Mouse (Mus musculus) forelimb bud, embryonic 11.5 days (tissue): ENCODE data around the gene Sox10.

ENCODE experiments used
- DNase-seq: peaks from one replicate; pipeline ENCODE4 v3.0.0-alpha.2; 2012; ENCODE audit warnings: low read depth, low spot score

Sox10 gene

GRCm38 (mm10) chr15:79165140-79165539 is at the start of gene Sox10:
TSS of gene Sox10 (minus strand) at chr15:79165240.
- DNase-seq = no peak

DNA sequence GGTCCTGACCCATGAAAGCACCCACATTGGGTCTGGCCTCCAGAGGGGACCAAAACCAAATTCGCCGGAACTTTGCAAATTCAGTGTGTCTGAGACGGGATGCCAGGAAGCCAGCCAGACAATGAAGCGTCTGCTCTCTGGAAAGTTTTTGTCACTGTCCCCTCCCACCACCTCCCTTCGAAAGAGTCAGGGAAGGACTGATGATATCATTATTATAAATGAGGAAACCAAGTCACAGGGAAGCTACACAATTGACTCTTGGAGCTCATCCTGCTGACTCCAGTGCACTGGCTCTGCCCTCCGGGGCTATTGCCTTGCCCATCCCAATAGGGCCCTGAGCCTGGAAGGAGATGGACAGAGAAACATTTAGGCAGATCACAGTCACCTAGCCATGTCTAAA is 48.6 kb upstream of the Sox10 start:
- no peak for DNase-seq

DNA sequence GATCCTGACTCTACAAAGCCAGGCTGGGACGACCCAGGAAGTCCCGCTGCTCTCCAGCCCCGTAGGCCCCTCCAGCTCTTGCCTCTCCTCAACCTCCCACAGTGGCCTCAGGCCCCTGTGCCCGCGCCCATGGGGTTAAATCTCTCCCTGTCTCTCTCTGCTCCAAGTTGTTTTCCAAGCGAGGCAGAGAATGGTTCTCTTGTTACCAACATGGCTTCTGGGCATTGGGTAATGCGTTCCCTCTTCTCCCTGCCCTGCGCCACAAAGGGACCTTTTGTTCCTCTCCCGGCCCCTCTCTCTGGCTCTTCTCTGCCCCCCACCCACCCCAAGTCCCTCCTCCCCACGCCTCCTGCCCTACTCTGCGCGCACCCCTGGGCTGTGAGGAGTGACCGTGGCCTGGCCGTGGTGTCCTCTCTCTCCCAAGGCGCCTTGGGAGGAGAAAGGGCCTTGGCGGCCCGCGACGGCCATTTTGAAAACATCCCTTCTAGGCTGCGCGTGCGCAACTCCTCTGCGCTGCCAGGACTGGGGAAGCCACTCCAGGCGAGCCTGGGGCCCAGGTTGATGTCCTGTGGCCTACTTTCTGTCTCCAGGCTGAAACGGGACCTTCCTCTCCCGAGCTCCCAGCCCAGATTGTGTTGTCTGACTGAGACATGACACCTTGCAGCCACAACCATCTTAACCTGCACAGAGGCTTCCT is 47.9 kb upstream of the Sox10 start:
- DNase-seq = no peak

- DNase-seq = no peak
Observed at GRCm38 (mm10) chr15:79210357-79210756, 45.3 kb upstream of the Sox10 start.

DNA sequence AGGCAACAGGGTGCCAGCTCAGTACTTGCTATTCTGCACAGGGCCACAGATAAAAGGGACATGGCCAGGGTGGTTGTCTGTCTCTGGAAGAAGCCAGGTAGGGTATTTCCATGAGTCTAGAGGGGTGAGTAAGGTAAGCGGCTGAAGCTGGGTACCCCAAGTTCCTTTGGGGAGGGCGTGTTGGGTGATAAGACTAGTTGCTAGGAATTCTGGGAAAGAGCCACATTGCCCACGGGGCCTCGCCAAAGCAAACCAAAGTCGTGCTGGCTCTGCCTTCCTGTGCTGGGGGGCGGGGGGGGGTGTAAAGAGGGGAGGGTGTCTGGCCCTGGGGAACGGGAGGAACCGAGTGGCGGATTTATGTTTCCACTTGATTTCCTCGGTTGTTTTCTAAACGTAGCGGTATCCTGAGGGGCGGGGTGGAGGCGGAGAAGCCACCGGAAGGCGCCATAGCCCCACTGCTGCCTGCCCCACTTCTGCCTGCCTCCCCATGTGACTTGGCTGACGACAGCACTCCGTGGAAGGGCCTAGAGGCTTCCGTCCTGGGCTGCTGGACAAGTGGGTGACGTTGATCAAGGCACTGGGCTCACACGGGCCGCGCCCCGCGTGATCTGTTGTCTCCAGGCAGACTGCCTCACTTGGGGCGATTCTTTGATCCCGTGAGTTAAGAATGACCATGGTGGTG is 43.9 kb upstream of the Sox10 start:
- DNase-seq = no peak

DNA sequence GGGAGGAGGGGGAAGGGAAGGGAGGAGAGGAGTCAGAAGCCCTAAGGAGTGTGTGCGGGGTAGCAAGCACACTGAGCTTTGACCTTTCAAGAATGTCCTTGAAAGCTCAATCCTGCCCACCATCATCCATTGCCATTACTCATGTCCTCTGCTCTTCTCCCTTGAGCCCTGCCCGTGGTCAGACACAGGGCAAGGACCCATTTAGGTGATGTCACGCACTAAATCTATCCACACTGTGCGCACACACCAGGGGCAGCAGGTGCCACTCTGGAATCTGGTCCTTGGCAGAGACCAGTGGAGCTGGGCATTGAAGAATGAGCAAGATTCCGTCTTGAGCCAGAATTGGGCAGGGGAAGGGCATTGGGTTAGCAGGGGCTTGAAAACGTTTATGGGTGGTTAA is 43.2 kb upstream of the Sox10 start:
- no peak for DNase-seq

DNA sequence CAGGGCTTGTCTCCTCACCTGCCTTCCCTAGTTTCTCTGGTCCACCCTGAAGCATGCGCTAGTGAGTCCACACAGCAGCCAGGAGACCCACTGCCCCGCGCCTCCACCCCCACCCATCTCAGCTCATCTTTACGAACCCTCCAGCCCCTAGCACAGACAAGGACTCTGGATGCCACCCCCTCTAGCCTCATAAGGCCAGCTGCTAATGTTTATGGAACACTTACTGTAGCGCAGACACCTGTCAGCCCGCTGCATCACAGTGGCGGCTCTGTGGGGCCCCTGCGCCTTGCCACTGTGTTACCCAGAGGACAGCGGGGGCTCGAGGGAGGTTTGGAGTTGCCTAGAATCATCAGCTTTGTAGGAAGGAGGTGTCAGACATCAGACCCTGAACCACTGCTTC is 37.5 kb upstream of the Sox10 start:
- DNase-seq = no peak

DNA sequence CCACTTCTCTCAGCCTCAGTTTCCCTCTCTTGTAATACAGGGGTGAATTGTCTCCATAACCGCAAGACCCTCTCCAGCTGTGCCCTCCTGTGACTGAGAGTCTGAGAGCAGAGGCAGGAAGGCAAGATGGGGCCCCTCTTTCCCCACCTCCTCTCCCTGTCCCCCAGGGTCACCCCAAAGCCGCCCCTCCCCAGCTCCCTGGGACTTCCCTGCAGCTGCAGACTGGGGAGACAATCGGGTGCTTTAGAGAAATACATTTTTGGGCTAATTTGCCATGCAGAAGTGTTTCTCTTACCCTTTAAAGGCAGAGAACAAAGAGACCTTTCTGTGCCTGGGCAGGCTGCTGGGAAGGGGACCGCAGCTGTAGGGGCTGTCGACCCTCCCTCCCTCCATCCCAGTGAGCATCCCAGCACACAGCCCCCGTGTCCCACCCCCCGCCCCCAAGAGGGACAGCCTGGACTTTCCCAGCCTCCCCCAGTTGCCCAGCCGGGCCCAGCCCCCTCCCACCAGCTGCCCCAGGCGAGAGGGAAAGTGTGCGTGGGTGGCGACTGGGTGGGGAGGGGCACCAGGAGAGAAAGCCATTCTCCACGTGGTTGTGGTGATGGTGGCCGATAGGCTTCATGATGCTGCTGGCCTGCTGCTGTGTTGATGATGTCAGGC is 36.6 kb upstream of the Sox10 start:
- DNase-seq = peak; percentile 26

DNA sequence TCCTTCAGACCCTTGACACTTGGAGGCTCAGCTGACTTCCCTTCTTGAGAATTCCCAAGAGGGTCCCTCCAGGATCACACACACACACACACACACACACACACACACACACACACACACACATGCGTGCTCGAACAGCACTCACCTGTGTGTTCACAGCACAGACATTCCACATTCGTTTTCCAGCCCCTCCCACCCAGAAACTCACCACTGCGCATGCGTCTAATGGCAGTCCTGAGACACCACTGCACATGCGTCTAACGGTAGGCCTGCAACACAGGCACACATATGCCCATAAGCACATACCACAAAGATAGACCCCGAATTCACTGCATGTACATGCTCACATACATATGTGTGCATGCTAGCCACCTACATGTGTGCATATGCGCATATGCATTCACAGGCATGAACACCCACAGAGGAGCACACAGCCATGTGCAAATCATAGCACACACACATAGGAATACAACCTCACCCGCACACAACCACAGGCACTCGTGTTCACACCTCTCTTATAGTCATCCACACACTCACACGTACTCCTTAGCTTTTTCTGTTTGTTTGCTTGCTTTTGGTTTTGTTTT is 34.4 kb upstream of the Sox10 start:
- DNase-seq = no peak

DNA sequence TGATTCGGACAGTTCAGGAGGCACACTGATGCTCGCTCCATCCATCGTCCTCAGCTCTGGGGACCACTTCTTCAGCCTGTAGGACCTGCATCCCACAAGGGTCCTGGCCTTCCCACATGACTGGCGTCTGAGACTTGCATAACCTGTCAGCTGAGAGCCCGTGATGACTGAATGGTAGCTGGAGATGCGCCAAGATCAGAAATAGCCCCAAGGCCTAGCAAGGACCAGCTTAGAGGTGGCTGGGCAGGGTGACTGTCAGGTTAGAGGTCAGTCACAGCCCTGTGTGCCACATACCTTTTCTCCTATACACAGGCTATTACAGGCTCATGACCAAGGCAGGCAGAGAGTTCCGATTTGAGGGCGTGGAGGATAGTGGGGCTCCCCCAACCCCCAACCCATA is 30.5 kb upstream of the Sox10 start:
- no peak for DNase-seq

DNA sequence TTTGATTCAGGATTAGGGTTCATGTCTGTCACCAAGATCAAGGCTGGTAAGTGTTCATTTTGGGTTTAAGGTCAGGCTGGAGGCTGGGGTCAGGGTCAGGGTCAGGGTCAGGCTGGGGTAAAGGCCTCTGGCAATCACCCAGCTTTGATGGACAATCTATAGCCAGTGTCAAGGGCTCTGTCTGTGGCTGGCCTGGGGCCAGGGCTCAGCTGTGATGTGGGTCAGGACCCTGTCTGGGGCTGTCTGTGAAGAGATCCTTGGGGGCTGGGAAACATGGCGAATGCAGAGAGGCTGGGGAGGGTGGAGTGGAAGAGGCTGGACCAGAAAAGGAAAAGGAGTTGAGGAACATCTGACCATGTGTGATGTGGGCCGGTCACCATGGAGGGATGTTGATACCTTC is 29.9 kb upstream of the Sox10 start:
- DNase-seq = no peak

DNA sequence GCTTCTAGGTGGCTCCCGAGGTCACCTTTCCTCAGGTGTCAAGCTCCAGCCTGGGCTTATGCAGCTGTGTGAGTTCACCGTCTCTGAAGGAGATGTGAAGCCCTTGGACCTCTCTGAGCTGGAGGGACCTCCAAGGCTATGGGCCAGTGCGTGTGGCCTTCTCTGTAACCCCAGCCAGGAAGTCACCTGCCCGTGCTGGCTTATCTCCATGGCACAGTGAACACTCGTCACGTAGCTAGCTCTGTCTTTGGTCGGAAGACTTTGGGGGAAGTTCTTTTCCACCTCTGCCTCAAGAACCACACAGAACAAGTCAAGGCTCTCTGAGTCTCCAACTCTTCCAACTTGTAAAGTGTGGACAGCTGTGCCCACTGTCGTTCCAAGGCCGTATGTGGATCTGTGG is 29.0 kb upstream of the Sox10 start:
- no peak for DNase-seq

- peak; percentile 23 for DNase-seq
Observed at GRCm38 (mm10) chr15:79192885-79193845, 28.1 kb upstream of the Sox10 start.

GRCm38 (mm10) chr15:79192450-79192849 is 27.4 kb upstream of the Sox10 start:
- no peak for DNase-seq

DNA sequence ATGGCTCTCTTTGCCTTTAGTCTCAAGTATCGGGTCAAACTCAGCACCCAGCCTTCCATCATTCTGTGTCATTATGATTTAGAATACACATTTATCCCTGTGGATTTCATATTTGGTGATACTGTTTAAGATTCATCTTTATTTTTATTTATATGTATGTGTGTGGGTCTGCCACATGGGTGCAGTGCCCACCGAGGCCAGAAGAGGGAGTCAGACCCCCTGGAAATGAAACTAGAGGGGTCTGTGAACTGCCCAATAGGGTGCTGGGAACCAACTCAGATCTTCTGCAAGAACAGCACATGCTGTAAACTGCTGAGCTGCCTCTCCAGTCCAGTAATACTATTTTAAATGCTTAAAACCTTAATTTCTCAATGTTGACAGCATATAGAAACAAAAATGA is 26.4 kb upstream of the Sox10 start:
- DNase-seq = no peak

GRCm38 (mm10) chr15:79187819-79188218 is 22.8 kb upstream of the Sox10 start:
- DNase-seq = no peak

GRCm38 (mm10) chr15:79185213-79185612 is 20.2 kb upstream of the Sox10 start:
- DNase-seq = no peak

DNA sequence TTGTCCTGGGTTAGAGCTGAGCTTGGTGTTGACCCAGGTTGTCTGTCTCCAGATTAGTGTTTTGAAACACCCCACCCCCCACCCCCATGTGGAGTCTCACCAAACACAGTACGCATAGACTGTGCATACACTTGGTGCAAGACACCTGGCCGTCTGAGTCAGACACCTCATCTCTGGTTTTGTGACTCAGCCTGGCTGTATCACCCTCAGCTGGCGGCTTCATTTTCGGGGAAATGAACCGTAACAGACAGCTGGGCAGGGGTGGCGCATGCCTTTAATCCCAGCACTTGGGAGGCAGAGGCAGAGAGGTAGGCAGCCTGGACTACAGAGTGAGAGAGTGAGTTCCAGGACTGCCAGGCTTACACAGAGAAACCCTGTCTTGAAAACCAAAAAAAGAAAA is 11.9 kb upstream of the Sox10 start:
- no peak for DNase-seq

DNA sequence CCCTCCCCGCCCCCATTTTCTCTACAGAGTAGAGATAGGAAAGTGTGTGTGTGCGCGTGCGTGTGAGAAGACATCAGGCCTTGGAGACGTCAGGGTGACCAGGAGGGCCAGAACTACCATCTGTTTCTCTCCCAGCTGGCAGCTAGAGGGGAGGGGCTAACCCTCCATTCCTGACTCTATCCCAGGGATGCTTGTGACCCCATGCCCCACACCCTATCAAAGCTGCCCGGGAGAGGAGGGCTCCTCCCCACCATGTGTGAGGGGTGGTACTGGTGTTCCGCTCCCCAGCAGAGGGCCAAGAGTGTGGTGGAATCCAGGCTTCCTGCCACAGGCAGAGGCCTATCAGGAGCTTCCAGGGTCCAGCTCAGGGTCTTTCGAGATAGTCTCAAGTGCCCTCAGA is 1.7 kb upstream of the Sox10 start:
- DNase-seq = no peak

GRCm38 (mm10) chr15:79164251-79164650 is 789 bp downstream of the Sox10 start:
- no peak for DNase-seq

- DNase-seq = no peak
Observed at GRCm38 (mm10) chr15:79162822-79163221, 2.2 kb downstream of the Sox10 start.
